Mouse (Mus musculus): ENCODE results near the gene Tenm3.

Tenm3 gene

GRCm38 (mm10) chr8:48514230-48514629 lies 329.5 kb downstream of the Tenm3 start:
- DNase-seq (ENCODE audit: low read depth) = no peak

- no peak for DNase-seq (ENCODE audit: low read depth)
Measured at GRCm38 (mm10) chr8:48513801-48514200, 329.9 kb downstream of the Tenm3 start.

GRCm38 (mm10) chr8:48511546-48511945 lies 332.2 kb downstream of the Tenm3 start:
- DNase-seq (ENCODE audit: low read depth) = no peak

GRCm38 (mm10) chr8:48511137-48511536 lies 332.6 kb downstream of the Tenm3 start:
- no peak for DNase-seq (ENCODE audit: low read depth)

- no peak for DNase-seq (ENCODE audit: low read depth)
Measured at GRCm38 (mm10) chr8:48508641-48509599, 334.8 kb downstream of the Tenm3 start.

GRCm38 (mm10) chr8:48507719-48508501 lies 335.8 kb downstream of the Tenm3 start:
- no peak for DNase-seq (ENCODE audit: low read depth)

GRCm38 (mm10) chr8:48492491-48492890 lies 351.3 kb downstream of the Tenm3 start:
- DNase-seq (ENCODE audit: low read depth) = no peak

GRCm38 (mm10) chr8:48490635-48491165 lies 353.1 kb downstream of the Tenm3 start:
- no peak for DNase-seq (ENCODE audit: low read depth)

GRCm38 (mm10) chr8:48489936-48490634 lies 353.7 kb downstream of the Tenm3 start:
- no peak for DNase-seq (ENCODE audit: low read depth)

- DNase-seq (ENCODE audit: low read depth) = no peak
Measured at GRCm38 (mm10) chr8:48489417-48489816, 354.3 kb downstream of the Tenm3 start.

GRCm38 (mm10) chr8:48488809-48489208 lies 354.9 kb downstream of the Tenm3 start:
- no peak for DNase-seq (ENCODE audit: low read depth)

GRCm38 (mm10) chr8:48484143-48484542 lies 359.6 kb downstream of the Tenm3 start:
- no peak for DNase-seq (ENCODE audit: low read depth)

GRCm38 (mm10) chr8:48481709-48482671 lies 361.8 kb downstream of the Tenm3 start:
- no peak for DNase-seq (ENCODE audit: low read depth)

GRCm38 (mm10) chr8:48477371-48477935 lies 366.3 kb downstream of the Tenm3 start:
- DNase-seq (ENCODE audit: low read depth) = no peak

GRCm38 (mm10) chr8:48476896-48477295 lies 366.9 kb downstream of the Tenm3 start:
- DNase-seq (ENCODE audit: low read depth) = no peak

GRCm38 (mm10) chr8:48467633-48468032 lies 376.1 kb downstream of the Tenm3 start:
- DNase-seq (ENCODE audit: low read depth) = no peak

- DNase-seq (ENCODE audit: low read depth) = no peak
Measured at GRCm38 (mm10) chr8:48458373-48458772, 385.4 kb downstream of the Tenm3 start.

GRCm38 (mm10) chr8:48456328-48457124 lies 387.2 kb downstream of the Tenm3 start:
- no peak for DNase-seq (ENCODE audit: low read depth)

- DNase-seq (ENCODE audit: low read depth) = no peak
Measured at GRCm38 (mm10) chr8:48451247-48451635, 392.5 kb downstream of the Tenm3 start.

All from naive thymus-derived CD4-positive, alpha-beta T cell, adult 2 months (primary cell).